Mouse (Mus musculus) kidney, postnatal 14 days (tissue): ENCODE data around the gene Renbp.

Source experiments
- DNase-seq: peaks from one replicate; pipeline ENCODE4 v3.0.0; 2022; ENCODE audit warnings: mixed read lengths

Renbp gene

DNA sequence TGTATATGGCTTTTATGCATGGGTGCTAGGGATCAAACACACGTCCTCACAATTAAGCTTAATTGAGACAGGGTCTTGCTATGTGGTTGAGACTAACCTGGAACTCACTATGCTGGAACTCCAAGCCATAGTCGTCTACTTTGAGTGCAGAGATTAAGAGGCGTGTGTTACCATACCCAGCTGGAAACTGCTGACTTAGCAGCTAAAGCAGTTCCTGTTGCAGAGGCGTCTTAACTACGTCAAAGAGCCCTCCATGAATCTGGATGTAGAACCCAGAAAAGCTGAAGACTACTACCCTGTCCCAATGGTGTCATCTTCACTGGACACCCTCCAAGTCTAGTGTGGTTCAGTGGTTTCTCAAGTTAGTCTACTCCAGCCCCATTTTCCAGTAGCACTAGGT, 12.0 kb downstream of the Renbp start:
- no peak for DNase-seq

- DNase-seq, result no peak
Observed at GRCm38 (mm10) chrX:73916945-73917344, 13.7 kb downstream of the Renbp start.

DNA sequence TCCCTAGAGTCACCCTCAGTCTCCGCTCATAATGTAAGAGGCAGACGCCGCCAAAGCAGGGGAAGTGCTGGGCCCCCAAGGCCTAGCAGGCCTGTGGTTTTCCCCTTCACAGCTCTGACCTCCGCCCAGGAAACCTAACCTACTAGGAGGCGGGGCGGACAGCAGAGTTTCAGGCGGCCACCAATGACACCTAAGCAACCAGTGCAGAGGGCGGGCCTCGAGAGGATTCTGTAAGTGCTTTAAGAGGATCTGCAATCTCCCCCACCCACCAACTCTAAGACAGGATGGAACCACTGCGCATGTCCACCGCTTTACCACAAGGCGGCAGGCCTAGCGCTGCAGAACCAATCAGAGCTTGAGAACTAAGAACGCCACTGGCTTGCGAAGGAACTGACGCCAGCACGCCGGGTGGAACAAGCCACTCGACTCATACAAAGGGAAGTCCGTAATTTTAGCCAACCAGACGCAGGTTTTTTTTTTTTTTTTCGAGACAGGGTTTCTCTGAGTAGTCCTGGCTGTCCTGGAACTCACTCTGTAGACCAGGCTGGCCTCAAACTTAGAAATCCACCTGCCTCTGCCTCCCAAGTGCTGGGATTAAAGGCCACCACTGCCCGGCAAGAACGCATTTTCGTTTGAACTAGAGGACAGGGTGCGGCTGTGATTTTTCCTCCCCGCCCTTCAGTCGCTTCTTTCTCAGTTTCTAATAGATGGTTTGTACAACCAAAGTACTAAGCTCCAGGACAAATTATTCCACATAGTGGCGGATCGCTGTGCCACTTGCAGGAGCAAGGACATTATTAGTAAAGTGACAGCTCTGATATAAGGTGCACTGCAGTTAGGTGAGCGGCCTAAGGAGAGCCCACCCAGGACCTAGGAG, 15.6 kb downstream of the Renbp start:
- peak; percentile 94 for DNase-seq

DNA sequence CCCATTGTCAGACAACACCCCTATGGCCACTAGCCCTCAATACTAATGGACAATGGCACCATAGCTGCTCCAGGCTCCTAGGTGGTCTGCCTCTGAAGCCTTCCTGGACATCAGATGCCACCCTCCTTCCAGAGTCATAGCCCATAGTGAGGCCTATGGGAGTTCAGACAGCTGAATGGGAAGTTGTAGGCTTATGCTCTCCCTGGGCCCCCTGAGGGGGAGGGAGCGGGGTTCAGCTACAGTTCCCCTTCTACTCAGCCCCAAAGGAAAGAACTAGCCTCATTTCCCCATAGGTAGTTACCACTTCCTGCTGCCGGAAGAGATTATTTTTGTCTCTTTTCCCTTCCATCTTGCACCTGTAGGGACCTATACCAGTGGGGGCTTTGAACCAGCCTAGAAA, 19.1 kb downstream of the Renbp start:
- DNase-seq, result no peak

DNA sequence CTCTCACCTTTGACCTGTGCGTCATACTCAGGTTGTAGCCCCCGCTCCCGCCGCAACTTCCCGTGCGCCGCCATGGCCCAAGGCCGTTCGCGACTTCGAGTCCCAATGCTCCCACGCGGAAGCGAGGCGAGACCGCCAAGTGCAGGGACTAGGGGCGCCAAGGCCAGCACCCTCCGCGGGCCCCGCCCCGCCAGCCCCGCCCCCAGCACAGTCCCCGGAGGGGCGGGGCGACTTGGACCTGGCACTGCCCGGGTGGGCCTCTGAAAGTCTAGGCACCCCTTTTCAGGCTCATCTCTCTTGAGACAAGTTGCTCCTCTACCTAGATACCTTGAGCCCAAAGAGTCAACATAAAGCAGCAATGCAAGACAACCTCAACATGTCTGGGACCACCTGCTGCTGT, 19.5 kb downstream of the Renbp start:
- peak; percentile 10 for DNase-seq

GRCm38 (mm10) chrX:73910451-73910850, 20.2 kb downstream of the Renbp start:
- no peak for DNase-seq

- DNase-seq, result no peak
Observed at GRCm38 (mm10) chrX:73910049-73910448, 20.6 kb downstream of the Renbp start.

- DNase-seq, result no peak
Observed at GRCm38 (mm10) chrX:73897959-73898358, 32.7 kb downstream of the Renbp start.

DNA sequence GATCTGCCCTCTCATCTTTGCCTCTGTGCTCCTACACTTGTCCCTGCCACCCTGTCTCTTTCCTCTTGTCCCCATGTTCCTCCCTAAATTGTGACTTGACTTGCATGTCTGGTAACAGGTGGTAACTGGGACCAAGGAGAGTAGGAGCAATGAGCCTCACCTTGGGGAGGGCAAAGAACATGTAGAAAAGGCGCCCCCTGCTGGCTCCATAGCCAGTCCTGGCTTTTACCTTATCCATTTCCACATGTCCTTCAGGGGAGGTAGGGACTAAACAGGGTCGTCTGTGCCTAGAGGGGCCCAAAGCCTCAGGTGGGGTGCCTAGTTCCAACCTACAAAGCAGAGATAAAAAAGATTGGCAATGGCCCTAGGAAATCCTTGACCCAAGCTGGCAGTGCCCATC, 34.9 kb downstream of the Renbp start, which contains the start of gene L1cam:
Gene L1cam (minus strand): TSS at position 387 of the 400 bp plus-strand sequence.
- DNase-seq, result peak; percentile 64

DNA sequence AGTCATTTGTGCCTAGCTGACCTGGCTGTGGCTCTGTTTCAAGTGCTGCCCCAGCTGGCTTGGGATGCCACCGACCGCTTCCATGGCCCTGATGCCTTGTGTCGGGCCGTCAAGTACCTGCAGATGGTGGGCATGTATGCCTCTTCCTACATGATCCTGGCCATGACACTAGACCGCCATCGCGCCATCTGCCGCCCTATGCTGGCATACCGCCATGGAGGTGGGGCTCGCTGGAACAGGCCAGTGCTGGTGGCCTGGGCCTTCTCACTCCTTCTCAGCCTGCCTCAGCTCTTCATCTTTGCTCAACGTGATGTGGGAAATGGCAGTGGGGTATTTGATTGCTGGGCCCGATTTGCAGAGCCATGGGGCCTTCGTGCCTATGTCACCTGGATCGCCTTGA, 37.8 kb downstream of the Renbp start:
- no peak for DNase-seq

- DNase-seq, result peak; percentile 29
Observed at GRCm38 (mm10) chrX:73891551-73892152, 39.0 kb downstream of the Renbp start, which contains the start of gene Avpr2. Avpr2 (plus strand) TSS chrX:73892102.

DNA sequence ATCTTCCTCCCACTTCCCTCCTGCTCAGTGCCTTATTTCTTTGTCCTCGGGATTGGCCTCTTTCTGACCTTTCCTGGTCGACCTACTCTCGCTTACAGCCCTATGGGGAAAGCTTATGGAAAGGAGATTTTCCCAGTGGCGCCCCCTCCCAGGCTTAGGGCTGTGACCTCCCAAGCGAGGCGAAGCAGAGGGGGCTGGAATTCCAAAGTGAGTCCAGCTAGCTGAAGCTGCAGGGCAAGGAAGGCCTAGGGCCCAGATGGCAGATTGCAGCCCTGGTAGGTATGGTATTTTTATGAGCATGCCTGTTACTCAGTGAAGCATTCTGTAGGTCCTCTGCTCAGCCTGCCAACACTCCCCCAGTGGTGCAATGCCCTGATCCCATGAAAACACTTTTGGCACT, 49.2 kb downstream of the Renbp start:
- DNase-seq, result peak; percentile 51

GRCm38 (mm10) chrX:73881036-73881427, 49.6 kb downstream of the Renbp start:
- DNase-seq, result no peak

- DNase-seq, result peak; percentile 50
Observed at GRCm38 (mm10) chrX:73880194-73881035, 50.2 kb downstream of the Renbp start.

DNA sequence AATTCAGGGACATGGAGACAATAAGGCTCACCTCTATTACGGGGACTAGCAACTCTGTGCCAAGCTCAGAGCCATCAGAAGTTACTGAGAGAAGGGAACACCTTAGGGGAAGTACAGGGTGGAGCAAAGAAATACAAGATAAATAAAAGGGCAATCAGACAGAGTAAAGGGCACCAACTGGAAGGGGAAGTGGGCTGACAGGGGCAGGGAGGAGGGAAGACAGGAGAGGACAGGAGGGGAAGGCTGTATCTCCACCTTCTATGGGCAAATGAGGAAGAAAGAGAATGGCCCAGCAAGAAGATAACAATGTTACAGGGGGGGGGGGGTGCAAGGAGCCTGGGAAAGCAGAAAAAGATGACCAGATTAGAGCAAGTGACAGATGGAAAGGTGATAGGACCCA, 53.6 kb downstream of the Renbp start:
- no peak for DNase-seq

DNA sequence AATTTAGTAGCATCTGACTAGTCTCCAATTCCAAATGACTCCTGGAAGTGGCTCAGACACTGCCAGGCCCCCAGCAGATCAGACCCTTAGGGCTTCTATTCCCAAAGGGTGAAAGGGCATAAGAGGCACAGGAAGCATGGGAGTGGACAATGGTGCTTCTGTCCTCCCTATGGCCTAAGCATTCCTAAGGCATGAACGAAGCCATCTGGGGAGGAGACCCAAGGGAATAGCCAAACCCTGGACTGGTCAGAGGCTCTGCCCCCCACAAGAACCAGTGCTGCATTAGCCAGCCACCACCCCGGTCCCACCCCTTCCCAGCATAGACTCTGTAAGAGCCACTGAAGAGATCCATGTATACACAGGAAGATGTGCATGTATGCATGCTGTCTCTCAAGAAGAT, 54.8 kb downstream of the Renbp start:
- DNase-seq, result no peak
